Mouse (Mus musculus) ES-E14 (cell line): ENCODE data around the gene Rad51b. TPM values are rescaled to one million over a fixed set of nuclear protein-coding genes. Genes with fewer than 3 reads are reported as not detected.

Experiments used
- DNase-seq: peaks from one replicate; pipeline ENCODE4 v3.0.0-alpha.2; 2013; ENCODE audit warnings: low read depth, low spot score
- H3K27ac ChIP-seq: 2 replicates; pipeline ENCODE4 v1.5.1; 2012; ENCODE audit warnings: low read depth, mild to moderate bottlenecking, low read length, moderate library complexity, mixed read lengths; ENCODE audit not compliant: poor library complexity, insufficient read depth, severe bottlenecking
- H3K36me3 ChIP-seq: 2 replicates; pipeline ENCODE4 v1.6.1; 2012; ENCODE audit warnings: mild to moderate bottlenecking, low read length, moderate library complexity, mixed read lengths; ENCODE audit not compliant: control insufficient read depth, poor library complexity, insufficient read depth, severe bottlenecking
- H3K4me1 ChIP-seq, 2 experiments: fragments of 150-350 bp in 1 of 2; sonication (generic) in 1 of 2; 2 replicates each; pipeline ENCODE4 v1.6.1; 2012; ENCODE audit warnings: low read length in 2 of 2, mild to moderate bottlenecking in 1 of 2, mixed read lengths in 1 of 2; ENCODE audit not compliant: control insufficient read depth in 2 of 2, insufficient read depth in 2 of 2, poor library complexity in 1 of 2
- H3K4me3 ChIP-seq, 2 experiments: fragments of 150-350 bp in 1 of 2; sonication (generic) in 1 of 2; 2 replicates each; pipeline ENCODE4 v1.5.1; 2012; ENCODE audit warnings: low read length in 2 of 2, low read depth in 1 of 2, mild to moderate bottlenecking in 1 of 2, mixed read lengths in 1 of 2; ENCODE audit not compliant: insufficient read depth in 1 of 2, poor library complexity in 1 of 2, severe bottlenecking in 1 of 2
- H3K9ac ChIP-seq: 2 replicates; pipeline ENCODE4 v1.6.1; 2012; ENCODE audit warnings: low read depth, mild to moderate bottlenecking, low read length, mixed read lengths; ENCODE audit not compliant: poor library complexity, insufficient read depth, severe bottlenecking
- H3K9me3 ChIP-seq: fragments of 150-350 bp; sonication (generic); 2 replicates; pipeline ENCODE4 v1.6.1; 2012; ENCODE audit warnings: low read depth, mild to moderate bottlenecking, low read length; ENCODE audit not compliant: control insufficient read depth, insufficient read depth
- CHD2 ChIP-seq: IDR thresholded peaks from 2 replicates; pipeline ENCODE4 v1.6.1; 2014; ENCODE audit warnings: mild to moderate bottlenecking, low read depth, low read length, inconsistent platforms
- HCFC1 ChIP-seq: IDR thresholded peaks from 2 replicates; pipeline ENCODE4 v1.6.1; 2012; ENCODE audit warnings: low read length, inconsistent platforms, borderline replicate concordance; ENCODE audit not compliant: insufficient read depth
- MAFK ChIP-seq: IDR thresholded peaks from 2 replicates; pipeline ENCODE4 v1.6.1; 2014; ENCODE audit warnings: mild to moderate bottlenecking, low read depth, low read length, inconsistent platforms; ENCODE audit not compliant: insufficient read depth
- ZC3H11A ChIP-seq: IDR thresholded peaks from 2 replicates; pipeline ENCODE4 v1.6.1; 2012; ENCODE audit warnings: low read depth, mild to moderate bottlenecking, inconsistent platforms, low read length, borderline replicate concordance
- ZNF384 ChIP-seq: IDR thresholded peaks from 2 replicates; pipeline ENCODE4 v1.6.1; 2012; ENCODE audit warnings: low read depth, low read length, inconsistent platforms
- in situ Hi-C, 2 experiments: fragments of 600-800 bp; cut with MboI; formaldehyde crosslinking; loops; one replicate each; pipeline ENCODE4 v1.15.1; 2025; ENCODE audit warnings: low sequenced_read_pairs in 2 of 2, inconsistent platforms in 1 of 2; ENCODE audit not compliant: unreplicated experiment in 2 of 2
- total RNA-seq: library from RNA; depleted of rRNA; stranded (reverse); fragments of 300-350 nt; gene quantifications from 2 replicates; pipeline ENCODE4 v1.2.3, GENCODE M21; 2012

The Rad51b gene
- total RNA-seq, 1 experiment = 6.7 TPM

GRCm38 (mm10) chr12:79588831-79589230, 291.7 kb downstream of the Rad51b start:
- Histone ChIP-seq H3K4me3 (no peak overlapping the region), H3K27ac (no peak overlapping the region), H3K4me1 (no peaks in the 10 kb centered on the region), H3K9me3 (no peaks in the 10 kb centered on the region), H3K36me3 (no peaks in the 10 kb centered on the region), H3K9ac (no peak overlapping the region)
- in situ Hi-C loops = no loop called here
- TF ChIP-seq HCFC1 = no peak
- TF ChIP-seq CHD2 = no peak
- TF ChIP-seq ZNF384 = no peak
- TF ChIP-seq MAFK = no peak
- no peak for TF ChIP-seq ZC3H11A
- DNase-seq = no peak

- H3K4me1 ChIP-seq = no peaks in the 10 kb centered on the region
- no peak for DNase-seq
- H3K4me3 ChIP-seq = no peak overlapping the region
- no peak overlapping the region for H3K9ac ChIP-seq
- no peak overlapping the region for H3K27ac ChIP-seq
- in situ Hi-C loops = no loop called here
- H3K9me3 ChIP-seq = no peaks in the 10 kb centered on the region
- no peaks in the 10 kb centered on the region for H3K36me3 ChIP-seq
- TF ChIP-seq CHD2 (no peak), HCFC1 (no peak), ZC3H11A (no peak), MAFK (no peak), ZNF384 (no peak)
These were observed 295.1 kb downstream of the Rad51b start for GRCm38 (mm10) chr12:79592206-79592605.

- in situ Hi-C loops = no loop called here
- H3K4me1 ChIP-seq = no peaks in the 10 kb centered on the region
- no peak overlapping the region for H3K27ac ChIP-seq
- H3K9me3 ChIP-seq = no peaks in the 10 kb centered on the region
- DNase-seq = no peak
- no peaks in the 10 kb centered on the region for H3K36me3 ChIP-seq
- no peak overlapping the region for H3K9ac ChIP-seq
- no peak overlapping the region for H3K4me3 ChIP-seq
- TF ChIP-seq MAFK (no peak), ZC3H11A (no peak), HCFC1 (no peak), ZNF384 (no peak), CHD2 (no peak)
These were observed 299.8 kb downstream of the Rad51b start for GRCm38 (mm10) chr12:79596842-79597241.

- in situ Hi-C loops = no loop called here
- H3K4me3 ChIP-seq = no peak overlapping the region
- TF ChIP-seq MAFK (no peak), ZNF384 (no peak), CHD2 (no peak), HCFC1 (no peak), ZC3H11A (no peak)
- H3K9ac ChIP-seq = no peak overlapping the region
- H3K27ac ChIP-seq = no peak overlapping the region
- H3K9me3 ChIP-seq = no peaks in the 10 kb centered on the region
- DNase-seq = no peak
- no peaks in the 10 kb centered on the region for H3K4me1 ChIP-seq
- no peaks in the 10 kb centered on the region for H3K36me3 ChIP-seq
These were observed 300.3 kb downstream of the Rad51b start for GRCm38 (mm10) chr12:79597351-79597750.

GRCm38 (mm10) chr12:79597786-79598185, 300.7 kb downstream of the Rad51b start:
- Histone ChIP-seq H3K36me3 (no peaks in the 10 kb centered on the region), H3K9me3 (no peaks in the 10 kb centered on the region), H3K27ac (no peak overlapping the region), H3K4me1 (no peaks in the 10 kb centered on the region), H3K9ac (no peak overlapping the region), H3K4me3 (no peak overlapping the region)
- no peak for TF ChIP-seq MAFK
- no peak for TF ChIP-seq CHD2
- TF ChIP-seq ZNF384 = no peak
- TF ChIP-seq HCFC1 = no peak
- TF ChIP-seq ZC3H11A = no peak
- no peak for DNase-seq
- in situ Hi-C loops = no loop called here
